Mouse (Mus musculus) kidney, adult 9 months (tissue): ENCODE measurements around the gene Sspn.
A peak's percentile ranks its signal among the peaks of the same experiment; 100 is the strongest.

Experiments used
- DNase-seq: peaks from one replicate; pipeline ENCODE4 v3.0.0; 2022

The Sspn gene

GRCm38 (mm10) chr6:145931341-145931740, at the start of gene Sspn:
TSS of gene Sspn (plus strand) at chr6:145931641.
- no peak for DNase-seq

- no peak for DNase-seq
Measured at GRCm38 (mm10) chr6:145883010-145883409, 48.4 kb upstream of the Sspn start.

- DNase-seq: no peak
Measured at GRCm38 (mm10) chr6:145883668-145884067, 47.8 kb upstream of the Sspn start.

GRCm38 (mm10) chr6:145885069-145885468, 46.4 kb upstream of the Sspn start:
- DNase-seq: no peak

- no peak for DNase-seq
Measured at GRCm38 (mm10) chr6:145886277-145886676, 45.2 kb upstream of the Sspn start.

GRCm38 (mm10) chr6:145887719-145888118, 43.7 kb upstream of the Sspn start:
- no peak for DNase-seq

- no peak for DNase-seq
Measured at GRCm38 (mm10) chr6:145891951-145892350, 39.5 kb upstream of the Sspn start.

GRCm38 (mm10) chr6:145892381-145893265, 38.8 kb upstream of the Sspn start:
- DNase-seq: no peak

GRCm38 (mm10) chr6:145893366-145894021, 37.9 kb upstream of the Sspn start:
- no peak for DNase-seq

GRCm38 (mm10) chr6:145894669-145895342, 36.6 kb upstream of the Sspn start:
- DNase-seq: no peak

GRCm38 (mm10) chr6:145904169-145904568, 27.3 kb upstream of the Sspn start:
- no peak for DNase-seq

- no peak for DNase-seq
Measured at GRCm38 (mm10) chr6:145904616-145905015, 26.8 kb upstream of the Sspn start.

- peak; percentile 47 for DNase-seq
Measured at GRCm38 (mm10) chr6:145906096-145906890, 25.1 kb upstream of the Sspn start.

- DNase-seq: no peak
Measured at GRCm38 (mm10) chr6:145909943-145910342, 21.5 kb upstream of the Sspn start.

GRCm38 (mm10) chr6:145910469-145911426, 20.7 kb upstream of the Sspn start:
- no peak for DNase-seq

GRCm38 (mm10) chr6:145912232-145912631, 19.2 kb upstream of the Sspn start:
- no peak for DNase-seq

- DNase-seq: no peak
Measured at GRCm38 (mm10) chr6:145915435-145915834, 16.0 kb upstream of the Sspn start.

- DNase-seq: no peak
Measured at GRCm38 (mm10) chr6:145916401-145916800, 15.0 kb upstream of the Sspn start.

GRCm38 (mm10) chr6:145918236-145918635, 13.2 kb upstream of the Sspn start:
- DNase-seq: no peak

- no peak for DNase-seq
Measured at GRCm38 (mm10) chr6:145923594-145923993, 7.8 kb upstream of the Sspn start.

- DNase-seq: peak; percentile 86
Measured at GRCm38 (mm10) chr6:145934001-145934696, 2.7 kb downstream of the Sspn start.
